Mouse (Mus musculus) intestine, postnatal 0 days (tissue): ENCODE results near the gene Rtp4. TPM values are rescaled to one million over a fixed set of nuclear protein-coding genes. Genes with fewer than 3 reads are reported as not detected.

Experiments
- ATAC-seq: fragments of 200-750 bp; cut with Nextera tagmentation; 2 replicates; pipeline ENCODE4 v1.8.0; 2017; ENCODE audit warnings: mild to moderate bottlenecking, moderate TSS enrichment, moderate library complexity
- H3K27ac ChIP-seq: fragments of 300-500 bp; sonication (generic); 2 replicates; pipeline ENCODE4 v1.5.1; 2014; ENCODE audit warnings: mild to moderate bottlenecking, low read depth, low read length, moderate library complexity
- H3K27me3 ChIP-seq: fragments of 300-500 bp; sonication (generic); replicated peaks from 2 replicates; pipeline ENCODE4 v1.6.1; 2014; ENCODE audit warnings: low read length, mixed read lengths; ENCODE audit not compliant: control insufficient read depth, insufficient read depth
- H3K36me3 ChIP-seq: fragments of 300-500 bp; sonication (generic); 2 replicates; pipeline ENCODE4 v1.6.1; 2014; ENCODE audit warnings: mild to moderate bottlenecking, moderate library complexity; ENCODE audit not compliant: control insufficient read depth, insufficient read depth
- H3K4me1 ChIP-seq: fragments of 300-500 bp; sonication (generic); replicated peaks from 2 replicates; pipeline ENCODE4 v1.6.1; 2014; ENCODE audit warnings: antibody characterized with exemption, low read length, mixed read lengths; ENCODE audit not compliant: control insufficient read depth, insufficient read depth
- H3K4me2 ChIP-seq: fragments of 300-500 bp; sonication (generic); replicated peaks from 2 replicates; pipeline ENCODE4 v1.6.1; 2014; ENCODE audit warnings: low read depth, mild to moderate bottlenecking, moderate library complexity
- H3K4me3 ChIP-seq: fragments of 300-500 bp; sonication (generic); 2 replicates; pipeline ENCODE4 v1.5.1; 2014; ENCODE audit warnings: low read depth, low read length
- H3K9ac ChIP-seq: fragments of 300-500 bp; sonication (generic); 2 replicates; pipeline ENCODE4 v1.6.1; 2014; ENCODE audit warnings: mild to moderate bottlenecking, low read depth, low read length
- H3K9me3 ChIP-seq: fragments of 300-500 bp; sonication (generic); 2 replicates; pipeline ENCODE4 v1.6.1; 2016; ENCODE audit warnings: mixed run types; ENCODE audit not compliant: control insufficient read depth
- CTCF ChIP-seq: sonication (generic); IDR thresholded peaks from 2 replicates; pipeline ENCODE4 v1.5.1; 2016; ENCODE audit warnings: low read depth, mild to moderate bottlenecking, control low read depth, antibody characterized with exemption, moderate library complexity
- WGBS: fragments of 180-500 bp; shearing (Covaris S2); extraction: QIAGEN DNeasy Blood & Tissue Kit; methylation state at CpG from one replicate; pipeline ENCODE4 v1.1.7; 2014; 5-methylcytosine and 5-hydroxymethylcytosine counted together
- polyA plus RNA-seq: library from polyadenylated mRNA; unstranded; fragments of >200 nt; fragmentation: Nextera tagmentation; extraction: Ambion mirVana; gene quantifications from 2 replicates; pipeline ENCODE4 v1.2.1, GENCODE M21; 2015

Rtp4 gene
- polyA plus RNA-seq, 1 experiment from 2014 or later, result 112 TPM

DNA sequence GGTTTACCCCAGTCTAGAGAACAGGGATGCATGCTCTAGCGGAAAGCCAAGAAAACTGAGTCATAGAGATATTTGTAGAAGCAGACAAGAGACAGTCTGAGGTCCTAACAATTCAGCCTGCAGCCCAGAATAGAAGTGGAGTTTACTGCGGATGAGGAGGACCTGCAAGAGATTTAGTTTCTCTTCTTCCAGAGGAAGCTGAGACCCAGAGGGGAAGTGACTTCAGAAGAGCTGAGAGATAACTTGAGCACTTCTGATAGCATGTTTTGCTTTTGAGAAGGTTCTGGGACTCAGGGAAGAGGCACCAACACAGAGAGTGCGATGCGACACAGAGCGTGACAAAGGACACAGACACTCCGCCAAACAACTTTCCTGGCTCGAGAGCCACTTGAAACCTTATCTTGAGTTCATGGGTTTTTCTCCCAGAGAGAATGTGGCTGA lies 21.4 kb upstream of the Rtp4 start:
- Histone ChIP-seq H3K27ac (no peak overlapping the region), H3K27me3 (no peaks in the 10 kb centered on the region)
- 48% methylated on average over 7 of the region's 7 CpGs for WGBS

DNA sequence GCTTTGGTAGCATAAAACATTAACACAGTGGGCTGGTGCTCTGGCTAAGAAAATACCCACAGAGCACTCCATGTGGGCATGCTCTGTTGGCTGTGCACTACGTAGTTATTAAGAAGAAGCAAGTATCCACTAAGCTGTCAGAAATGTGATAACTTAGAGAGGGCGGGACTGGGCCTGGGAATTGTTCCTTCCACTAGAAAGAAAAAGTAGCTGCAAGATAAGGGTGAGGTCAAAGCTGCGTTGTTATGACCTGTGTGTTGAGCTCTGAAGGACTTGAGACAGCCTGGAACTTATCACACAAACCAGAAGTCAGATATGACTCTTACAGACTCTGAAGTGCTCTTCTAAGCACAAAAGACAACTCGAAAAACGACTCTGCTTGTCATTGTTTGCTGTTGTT lies 19.5 kb upstream of the Rtp4 start:
- H3K9ac ChIP-seq, result no peak overlapping the region
- no peaks in the 10 kb centered on the region for H3K4me1 ChIP-seq
- no peaks in the 10 kb centered on the region for H3K27me3 ChIP-seq
- no peak overlapping the region for H3K27ac ChIP-seq
- H3K4me2 ChIP-seq, result no peak overlapping the region
- ATAC-seq, result no peak
- no peaks in the 10 kb centered on the region for H3K9me3 ChIP-seq
- no peak for TF ChIP-seq CTCF
- no peaks in the 10 kb centered on the region for H3K36me3 ChIP-seq
- WGBS, result 55% methylated on average over 5 of the region's 5 CpGs
- H3K4me3 ChIP-seq, result no peak overlapping the region

More for the DNA sequence above, 21.4 kb upstream of the Rtp4 start:
- no peaks in the 10 kb centered on the region for H3K9me3 ChIP-seq
- no peak for ATAC-seq
- H3K36me3 ChIP-seq, result no peaks in the 10 kb centered on the region
- no peak overlapping the region for H3K9ac ChIP-seq
- H3K4me1 ChIP-seq, result no peaks in the 10 kb centered on the region
- no peak for TF ChIP-seq CTCF
- no peak overlapping the region for H3K4me2 ChIP-seq
- H3K4me3 ChIP-seq, result no peak overlapping the region

DNA sequence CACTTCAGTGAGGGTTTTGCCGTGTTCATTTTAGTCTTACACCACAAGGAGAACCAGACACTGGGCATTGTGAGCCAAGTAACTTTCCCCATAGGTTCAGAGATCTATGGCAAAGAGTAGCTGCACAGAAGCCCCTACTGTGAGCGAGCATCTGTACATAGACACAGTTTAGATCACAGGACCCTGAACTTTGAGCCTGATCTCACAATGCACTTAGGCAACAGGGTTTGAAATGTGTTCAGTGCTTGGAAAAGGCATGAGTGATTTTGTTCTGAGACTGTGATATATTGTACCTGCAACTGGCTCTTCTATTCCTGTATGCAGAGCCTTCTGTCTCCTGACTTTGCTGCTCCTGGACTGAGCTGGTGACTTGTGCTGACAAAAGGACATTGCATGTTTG lies 18.8 kb upstream of the Rtp4 start:
- Histone ChIP-seq H3K27me3 (no peaks in the 10 kb centered on the region), H3K4me3 (no peak overlapping the region), H3K27ac (no peak overlapping the region), H3K36me3 (no peaks in the 10 kb centered on the region), H3K4me1 (no peaks in the 10 kb centered on the region), H3K4me2 (no peak overlapping the region), H3K9me3 (no peaks in the 10 kb centered on the region), H3K9ac (no peak overlapping the region)
- no peak for ATAC-seq
- 88% methylated on average over 2 of the region's 2 CpGs for WGBS
- no peak for TF ChIP-seq CTCF

DNA sequence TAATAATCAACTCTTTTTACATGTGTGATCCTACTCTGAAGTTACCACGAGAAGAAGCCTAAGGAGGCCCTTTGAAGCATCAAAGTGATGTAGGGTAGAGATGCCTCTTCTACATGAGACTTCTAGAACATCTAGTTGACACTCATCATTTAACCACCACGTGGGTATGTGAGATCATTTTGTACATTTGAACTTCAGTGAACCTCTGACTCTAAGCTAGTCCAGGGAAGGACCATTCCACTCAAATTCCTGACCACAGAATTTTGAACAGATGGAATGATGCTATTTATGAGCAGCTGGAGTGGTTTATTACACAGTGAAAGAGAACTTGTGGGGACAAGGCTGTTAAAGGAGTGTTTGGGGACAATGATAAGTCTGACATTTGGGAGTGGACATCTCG lies 17.6 kb upstream of the Rtp4 start:
- Histone ChIP-seq H3K4me1 (no peaks in the 10 kb centered on the region), H3K4me3 (no peak overlapping the region), H3K27ac (no peak overlapping the region), H3K36me3 (no peaks in the 10 kb centered on the region), H3K9ac (no peak overlapping the region), H3K9me3 (no peaks in the 10 kb centered on the region), H3K4me2 (no peak overlapping the region), H3K27me3 (no peaks in the 10 kb centered on the region)
- WGBS, result 59% methylated on average over 3 of the region's 3 CpGs
- no peak for ATAC-seq
- TF ChIP-seq CTCF, result no peak

DNA sequence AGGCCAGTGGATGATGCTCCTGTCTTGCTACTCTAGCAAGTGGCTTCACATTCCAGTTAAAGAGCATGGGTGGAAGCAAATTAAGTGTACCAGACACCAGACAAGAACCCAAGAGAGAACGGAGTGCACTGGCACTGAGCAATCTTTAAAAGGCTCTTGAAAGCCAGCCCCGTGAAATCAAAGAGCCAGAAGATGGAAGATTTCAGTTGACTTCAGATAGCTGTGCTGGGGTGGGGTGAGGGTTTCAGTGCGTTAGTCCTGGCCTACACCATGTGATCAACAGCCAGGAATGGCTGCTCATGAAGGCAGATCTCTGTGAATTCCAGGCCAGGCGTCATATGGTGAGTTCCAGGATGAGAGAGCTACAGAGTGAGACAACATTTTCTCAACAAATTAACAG lies 16.7 kb upstream of the Rtp4 start:
- H3K9ac ChIP-seq, result no peak overlapping the region

DNA sequence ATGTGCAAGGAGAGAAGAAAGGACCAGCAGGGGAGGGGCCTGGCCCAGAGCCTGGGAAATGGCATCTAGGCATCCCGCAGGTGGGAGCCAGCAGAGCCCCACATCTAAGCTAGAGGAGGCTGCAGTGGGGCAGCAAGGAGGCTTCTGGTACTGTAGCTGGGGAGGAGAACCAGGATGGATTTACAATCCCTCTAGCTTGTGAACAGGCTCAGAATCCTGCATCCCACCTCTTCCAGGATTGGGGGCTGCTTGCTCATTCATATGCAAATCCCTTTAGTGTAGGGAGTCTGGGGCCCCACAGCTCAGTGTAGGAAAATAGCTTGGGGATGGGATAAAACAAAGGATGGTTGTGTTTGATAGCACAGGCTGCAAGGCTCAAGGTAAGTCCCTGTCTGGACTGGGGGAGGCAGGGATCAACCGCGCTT lies 15.8 kb upstream of the Rtp4 start:
- 89% methylated on average over 3 of the region's 3 CpGs for WGBS
- Histone ChIP-seq H3K9me3 (no peaks in the 10 kb centered on the region), H3K9ac (no peak overlapping the region), H3K27ac (no peak overlapping the region), H3K27me3 (no peaks in the 10 kb centered on the region), H3K36me3 (no peaks in the 10 kb centered on the region), H3K4me1 (no peaks in the 10 kb centered on the region), H3K4me3 (no peak overlapping the region), H3K4me2 (no peak overlapping the region)
- no peak for TF ChIP-seq CTCF
- no peak for ATAC-seq

More for the DNA sequence above, 16.7 kb upstream of the Rtp4 start:
- Histone ChIP-seq H3K27ac (no peak overlapping the region), H3K4me2 (no peak overlapping the region), H3K9me3 (no peaks in the 10 kb centered on the region), H3K4me3 (no peak overlapping the region), H3K4me1 (no peaks in the 10 kb centered on the region), H3K36me3 (no peaks in the 10 kb centered on the region), H3K27me3 (no peaks in the 10 kb centered on the region)
- 75% methylated on average over 4 of the region's 4 CpGs for WGBS
- no peak for ATAC-seq
- TF ChIP-seq CTCF, result no peak
